Mouse (Mus musculus) telencephalon, adult 2 months (tissue): ENCODE measurements around the gene Cckbr.

Experiments
- DNase-seq: peaks from one replicate; pipeline ENCODE4 v3.0.0-alpha.2; 2011; ENCODE audit warnings: low read depth, low spot score

Cckbr gene

GRCm38 (mm10) chr7:105497881-105498280, 72.3 kb downstream of the Cckbr start:
- DNase-seq = no peak

GRCm38 (mm10) chr7:105498854-105499492, 73.4 kb downstream of the Cckbr start:
- DNase-seq = no peak

GRCm38 (mm10) chr7:105499676-105500075, 74.1 kb downstream of the Cckbr start:
- no peak for DNase-seq

- no peak for DNase-seq
Measured at GRCm38 (mm10) chr7:105501984-105502383, 76.5 kb downstream of the Cckbr start.

GRCm38 (mm10) chr7:105507257-105507656, 81.7 kb downstream of the Cckbr start:
- no peak for DNase-seq

GRCm38 (mm10) chr7:105510143-105510542, 84.6 kb downstream of the Cckbr start:
- peak; percentile 74 for DNase-seq

GRCm38 (mm10) chr7:105513845-105514291, 88.3 kb downstream of the Cckbr start:
- peak; percentile 32 for DNase-seq

- DNase-seq = peak; percentile 31
Measured at GRCm38 (mm10) chr7:105514561-105514960, 89.0 kb downstream of the Cckbr start.

GRCm38 (mm10) chr7:105515178-105515577, 89.6 kb downstream of the Cckbr start:
- DNase-seq = no peak

GRCm38 (mm10) chr7:105516669-105517360, 91.3 kb downstream of the Cckbr start:
- no peak for DNase-seq

- DNase-seq = peak; percentile 97
Measured at GRCm38 (mm10) chr7:105519336-105519735, 93.8 kb downstream of the Cckbr start.

GRCm38 (mm10) chr7:105519771-105520170, 94.2 kb downstream of the Cckbr start:
- peak; percentile 73 for DNase-seq

GRCm38 (mm10) chr7:105520201-105520600, 94.7 kb downstream of the Cckbr start:
- no peak for DNase-seq
